Mouse (Mus musculus): Measurements from ENCODE around the gene Rer1. TPM values are rescaled to one million over a fixed set of nuclear protein-coding genes. Genes with fewer than 3 reads are reported as not detected.

The Rer1 gene
- total and polyA plus RNA-seq, 3 experiments: 125 to 212 (median 209) TPM

GRCm38 (mm10) chr4:155034202-155034601 lies 52.0 kb downstream of the Rer1 start:
- no peak for ATAC-seq (ENCODE audit: extremely low read depth, insufficient number of reproducible peaks, low FRiP score, poor library complexity, severe bottlenecking)

GRCm38 (mm10) chr4:155033115-155033514 lies 53.1 kb downstream of the Rer1 start:
- TF ChIP-seq GATA1 (IDR thresholded peaks at IDR 0.05; ENCODE audit: borderline replicate concordance, low read length) (no peak), GATA2 (IDR thresholded peaks at IDR 0.05; ENCODE audit: borderline replicate concordance, low read depth, low read length) (no peak), TAL1 (conservative IDR thresholded peaks at IDR 0.05; ENCODE audit: low read depth, low read length) (no peak), POLR2AphosphoS5 (IDR thresholded peaks at IDR 0.05; ENCODE audit: insufficient replicate concordance, low read depth, low read length) (no peak), CTCF (IDR thresholded peaks at IDR 0.05; ENCODE audit: low read depth, low read length) (no peak)
- ATAC-seq (ENCODE audit: extremely low read depth, insufficient number of reproducible peaks, low FRiP score, poor library complexity, severe bottlenecking): no peak
- no peak overlapping the region for H3K4me3 ChIP-seq (ENCODE audit: low read depth, low read length)
- no peaks in the 10 kb centered on the region for H3K9me3 ChIP-seq (replicated peaks)
- no peak for DNase-seq (ENCODE audit: low spot score)
- peaks cover 44% of the 10 kb centered on the region for H3K27me3 ChIP-seq (ENCODE audit: insufficient read depth, low read length)
- H3K36me3 ChIP-seq (replicated peaks): no peaks in the 10 kb centered on the region
- no peaks in the 10 kb centered on the region for H3K4me1 ChIP-seq (ENCODE audit: insufficient read depth, low read depth, low read length)

More at GRCm38 (mm10) chr4:155034202-155034601, 52.0 kb downstream of the Rer1 start:
- Histone ChIP-seq H3K36me3 (replicated peaks) (no peaks in the 10 kb centered on the region), H3K4me3 (ENCODE audit: low read depth, low read length) (no peak overlapping the region), H3K9me3 (replicated peaks) (no peaks in the 10 kb centered on the region), H3K27me3 (ENCODE audit: insufficient read depth, low read length) (peaks cover 39% of the 10 kb centered on the region), H3K4me1 (ENCODE audit: insufficient read depth, low read depth, low read length) (no peaks in the 10 kb centered on the region)
- no peak for DNase-seq (ENCODE audit: low spot score)
- TF ChIP-seq POLR2AphosphoS5 (IDR thresholded peaks at IDR 0.05; ENCODE audit: insufficient replicate concordance, low read depth, low read length): no peak
- TF ChIP-seq GATA1 (IDR thresholded peaks at IDR 0.05; ENCODE audit: borderline replicate concordance, low read length): no peak
- no peak for TF ChIP-seq TAL1 (conservative IDR thresholded peaks at IDR 0.05; ENCODE audit: low read depth, low read length)
- no peak for TF ChIP-seq GATA2 (IDR thresholded peaks at IDR 0.05; ENCODE audit: borderline replicate concordance, low read depth, low read length)
- TF ChIP-seq CTCF (IDR thresholded peaks at IDR 0.05; ENCODE audit: low read depth, low read length): no peak

DNA sequence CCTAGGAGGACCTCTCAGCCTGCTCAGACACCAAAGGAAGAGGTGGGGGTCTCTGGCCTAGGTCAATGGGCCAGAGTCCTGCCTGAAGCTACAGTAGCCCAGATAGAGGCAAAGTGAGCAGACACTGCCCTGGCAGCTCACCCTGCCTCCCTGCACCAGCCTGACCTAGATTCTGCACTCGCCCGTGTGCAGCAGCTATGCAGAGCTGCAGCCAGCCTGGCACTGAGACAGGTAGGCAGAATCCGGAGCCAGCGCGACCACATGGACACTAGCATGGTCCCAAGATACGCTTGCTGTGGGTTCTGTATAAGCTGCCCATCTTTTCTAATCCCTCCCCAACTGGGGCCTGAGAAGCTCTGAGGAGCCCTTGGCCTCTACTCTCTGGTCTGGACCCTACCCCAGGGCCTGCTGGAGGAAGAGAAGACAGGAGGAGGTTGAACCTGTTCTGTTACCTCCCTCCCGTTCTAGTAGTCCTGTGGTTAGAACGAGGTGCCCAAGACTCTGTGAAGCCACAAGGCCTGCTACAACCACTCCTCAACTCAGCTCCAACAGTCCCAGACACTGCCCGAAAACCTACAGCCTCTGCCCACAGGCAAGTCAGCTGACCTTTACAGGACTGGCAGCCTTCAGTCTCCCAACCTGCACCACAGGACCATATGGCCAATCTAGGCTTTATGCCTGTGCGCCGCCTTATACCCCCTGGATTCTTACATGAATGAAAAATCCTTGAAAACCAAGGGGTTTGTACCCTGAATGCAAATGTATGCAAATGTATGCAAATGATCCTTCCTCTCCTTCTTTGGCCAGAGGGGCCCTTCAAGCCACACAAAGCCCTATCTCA lies 61.8 kb downstream of the Rer1 start:
- peaks cover 11% of the 10 kb centered on the region for H3K27me3 ChIP-seq (ENCODE audit: insufficient read depth, low read length)
- no peak for TF ChIP-seq POLR2AphosphoS5 (IDR thresholded peaks at IDR 0.05; ENCODE audit: insufficient replicate concordance, low read depth, low read length)
- no peak for TF ChIP-seq GATA1 (IDR thresholded peaks at IDR 0.05; ENCODE audit: borderline replicate concordance, low read length)
- no peak for TF ChIP-seq TAL1 (conservative IDR thresholded peaks at IDR 0.05; ENCODE audit: low read depth, low read length)
- TF ChIP-seq CTCF (IDR thresholded peaks at IDR 0.05; ENCODE audit: low read depth, low read length): no peak
- no peak for TF ChIP-seq GATA2 (IDR thresholded peaks at IDR 0.05; ENCODE audit: borderline replicate concordance, low read depth, low read length)
- H3K9me3 ChIP-seq (replicated peaks): peaks cover 15% of the 10 kb centered on the region
- no peak for ATAC-seq (ENCODE audit: extremely low read depth, insufficient number of reproducible peaks, low FRiP score, poor library complexity, severe bottlenecking)
- DNase-seq (ENCODE audit: low spot score): no peak
- H3K36me3 ChIP-seq (replicated peaks): no peaks in the 10 kb centered on the region
- no peak overlapping the region for H3K4me3 ChIP-seq (ENCODE audit: low read depth, low read length)
- H3K4me1 ChIP-seq (ENCODE audit: insufficient read depth, low read depth, low read length): no peaks in the 10 kb centered on the region

Other genes starting within 250 kb of the Rer1 start
- not detected in 2 replicates for gene Ttc34, start 248.9 kb downstream of the Rer1 start, total RNA-seq (2014; fragmentation: Nextera tagmentation)
- gene Ttc34, start 248.9 kb downstream of the Rer1 start, total RNA-seq (2017): 0.05 TPM in 1 of 2 replicates, not detected in the other
- gene Ttc34, start 248.9 kb downstream of the Rer1 start, polyA plus RNA-seq (2012): not detected in 2 replicates
- not detected in 2 replicates for gene Mmel1, start 216.8 kb downstream of the Rer1 start, total RNA-seq (2014; fragmentation: Nextera tagmentation)
- 0.22 TPM in 1 of 2 replicates, not detected in the other for gene Mmel1, start 216.8 kb downstream of the Rer1 start, total RNA-seq (2017)
- gene Mmel1, start 216.8 kb downstream of the Rer1 start, polyA plus RNA-seq (2012): 0.03 and 0.06 TPM in 2 replicates
- not detected in 2 replicates for gene Fam213b, start 187.2 kb downstream of the Rer1 start, total RNA-seq (2014; fragmentation: Nextera tagmentation)
- not detected in 2 replicates for gene Fam213b, start 187.2 kb downstream of the Rer1 start, total RNA-seq (2017)
- gene Fam213b, start 187.2 kb downstream of the Rer1 start, polyA plus RNA-seq (2012): not detected in 2 replicates
- 45.1 and 131 TPM in 2 replicates for gene Tnfrsf14, start 157.8 kb downstream of the Rer1 start, total RNA-seq (2014; fragmentation: Nextera tagmentation)
- 23.9 and 27.7 TPM in 2 replicates for gene Tnfrsf14, start 157.8 kb downstream of the Rer1 start, total RNA-seq (2017)
- 3.5 and 7.2 TPM in 2 replicates for gene Tnfrsf14, start 157.8 kb downstream of the Rer1 start, polyA plus RNA-seq (2012)
- not detected in 2 replicates for gene Hes5, start 125.5 kb downstream of the Rer1 start, total RNA-seq (2014; fragmentation: Nextera tagmentation)
- gene Hes5, start 125.5 kb downstream of the Rer1 start, total RNA-seq (2017): not detected in 2 replicates
- gene Hes5, start 125.5 kb downstream of the Rer1 start, polyA plus RNA-seq (2012): not detected in 2 replicates
- gene Pank4, start 122.3 kb downstream of the Rer1 start, total RNA-seq (2014; fragmentation: Nextera tagmentation): 33.4 and 39.3 TPM in 2 replicates
- gene Pank4, start 122.3 kb downstream of the Rer1 start, total RNA-seq (2017): 41.6 and 45.2 TPM in 2 replicates
- gene Pank4, start 122.3 kb downstream of the Rer1 start, polyA plus RNA-seq (2012): 30.0 and 34.2 TPM in 2 replicates
- gene Plch2, start 29.6 kb downstream of the Rer1 start, total RNA-seq (2014; fragmentation: Nextera tagmentation): 1.5 TPM in 2 replicates
- 0.22 and 0.35 TPM in 2 replicates for gene Plch2, start 29.6 kb downstream of the Rer1 start, total RNA-seq (2017)
- gene Plch2, start 29.6 kb downstream of the Rer1 start, polyA plus RNA-seq (2012): 0.54 and 0.61 TPM in 2 replicates
- gene Pex10, start 19.4 kb downstream of the Rer1 start, total RNA-seq (2014; fragmentation: Nextera tagmentation): 15.9 and 21.1 TPM in 2 replicates
- gene Pex10, start 19.4 kb downstream of the Rer1 start, total RNA-seq (2017): 23.2 and 23.4 TPM in 2 replicates
- gene Pex10, start 19.4 kb downstream of the Rer1 start, polyA plus RNA-seq (2012): 30.3 and 40.2 TPM in 2 replicates
- gene Morn1, start 195 bp upstream of the Rer1 start, total RNA-seq (2014; fragmentation: Nextera tagmentation): 2.3 and 4.2 TPM in 2 replicates
- 5.3 and 7.2 TPM in 2 replicates for gene Morn1, start 195 bp upstream of the Rer1 start, total RNA-seq (2017)
- 1.8 and 2.9 TPM in 2 replicates for gene Morn1, start 195 bp upstream of the Rer1 start, polyA plus RNA-seq (2012)
- gene Ski, start 136.2 kb upstream of the Rer1 start, total RNA-seq (2014; fragmentation: Nextera tagmentation): 58.4 and 67.3 TPM in 2 replicates
- 15.3 and 16.9 TPM in 2 replicates for gene Ski, start 136.2 kb upstream of the Rer1 start, total RNA-seq (2017)
- 40.7 and 42.4 TPM in 2 replicates for gene Ski, start 136.2 kb upstream of the Rer1 start, polyA plus RNA-seq (2012)
- 24.4 and 24.9 TPM in 2 replicates for gene Faap20, start 163.4 kb upstream of the Rer1 start, total RNA-seq (2014; fragmentation: Nextera tagmentation)
- gene Faap20, start 163.4 kb upstream of the Rer1 start, total RNA-seq (2017): 23.5 and 29.3 TPM in 2 replicates
- 43.5 and 45.5 TPM in 2 replicates for gene Faap20, start 163.4 kb upstream of the Rer1 start, polyA plus RNA-seq (2012)